Mouse (Mus musculus) neural tube, embryonic 14.5 days (tissue): ENCODE measurements around the gene Morn5. TPM values are rescaled to one million over a fixed set of nuclear protein-coding genes. Genes with fewer than 3 reads are reported as not detected.

Source experiments
- ATAC-seq: fragments of 200-750 bp; cut with Nextera tagmentation; 2 replicates; pipeline ENCODE4 v1.8.0; 2017; ENCODE audit warnings: low read depth, mild to moderate bottlenecking, moderate TSS enrichment, moderate library complexity
- H3K27ac ChIP-seq: fragments of 300-500 bp; sonication (generic); 2 replicates; pipeline ENCODE4 v1.5.1; 2014; ENCODE audit warnings: low read depth, mild to moderate bottlenecking, control low read depth, low read length, moderate library complexity, mixed read lengths
- H3K27me3 ChIP-seq: fragments of 300-500 bp; sonication (generic); 2 replicates; pipeline ENCODE4 v1.6.1; 2014; ENCODE audit warnings: low read length; ENCODE audit not compliant: control insufficient read depth, insufficient read depth
- H3K36me3 ChIP-seq: fragments of 300-500 bp; sonication (generic); 2 replicates; pipeline ENCODE4 v1.6.1; 2014; ENCODE audit warnings: low read length, mixed read lengths; ENCODE audit not compliant: control insufficient read depth, insufficient read depth
- H3K4me1 ChIP-seq: fragments of 300-500 bp; sonication (generic); 2 replicates; pipeline ENCODE4 v1.6.1; 2014; ENCODE audit warnings: low read length; ENCODE audit not compliant: control insufficient read depth, insufficient read depth
- H3K4me2 ChIP-seq: fragments of 300-500 bp; sonication (generic); 2 replicates; pipeline ENCODE4 v1.6.1; 2014; ENCODE audit warnings: mild to moderate bottlenecking, low read depth, low read length, control low read depth
- H3K4me3 ChIP-seq: fragments of 300-500 bp; sonication (generic); 2 replicates; pipeline ENCODE4 v1.5.1; 2014; ENCODE audit warnings: low read depth, low read length, control low read depth, mixed read lengths
- H3K9ac ChIP-seq: fragments of 300-500 bp; sonication (generic); replicated peaks from 2 replicates; pipeline ENCODE4 v1.6.1; 2014; ENCODE audit warnings: low read depth, mild to moderate bottlenecking, control low read depth, low read length, mixed read lengths
- H3K9me3 ChIP-seq: fragments of 300-500 bp; sonication (generic); 2 replicates; pipeline ENCODE4 v1.6.1; 2016; ENCODE audit warnings: low read length; ENCODE audit not compliant: control insufficient read depth
- WGBS: fragments of 180-500 bp; shearing (Covaris S2); extraction: QIAGEN DNeasy Blood & Tissue Kit; methylation state at CpG from one replicate; pipeline ENCODE4 v1.1.7; 2014; 5-methylcytosine and 5-hydroxymethylcytosine counted together
- polyA plus RNA-seq: library from polyadenylated mRNA; unstranded; fragments of >200 nt; fragmentation: Nextera tagmentation; extraction: Ambion mirVana; gene quantifications from 2 replicates; pipeline ENCODE4 v1.2.1, GENCODE M21; 2014

Morn5 gene
- polyA plus RNA-seq, 1 experiment from 2014 or later: 1.3 TPM

DNA sequence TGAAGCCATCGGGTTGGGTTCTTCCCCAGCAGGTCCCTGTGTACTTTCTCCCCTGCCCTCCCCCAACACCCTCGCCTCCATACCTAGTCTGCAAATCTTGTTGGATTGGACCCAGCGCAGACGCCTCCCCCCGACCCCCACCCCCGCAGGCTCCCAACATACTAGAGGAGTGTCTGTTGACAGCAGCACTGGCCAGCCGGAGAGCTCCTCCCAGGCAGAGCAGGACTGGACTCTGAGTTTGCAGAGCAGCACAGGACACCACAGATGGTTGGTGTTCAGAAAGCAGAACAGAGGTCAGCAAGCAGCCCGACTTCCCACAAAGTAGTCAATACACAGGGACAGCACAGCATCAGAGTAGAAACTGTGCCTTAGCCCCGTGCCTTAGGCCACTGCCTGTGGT lies 32.2 kb downstream of the Morn5 start:
- Histone ChIP-seq H3K4me2 (no peak overlapping the region), H3K9me3 (no peaks in the 10 kb centered on the region), H3K9ac (no peak overlapping the region), H3K27ac (no peak overlapping the region), H3K4me1 (peaks cover 6% of the 10 kb centered on the region; the same call in 1 of the 2 replicates), H3K27me3 (no peaks in the 10 kb centered on the region), H3K4me3 (no peak overlapping the region), H3K36me3 (no peaks in the 10 kb centered on the region)
- WGBS: 45% methylated on average over 9 of the region's 9 CpGs
- ATAC-seq: no peak

DNA sequence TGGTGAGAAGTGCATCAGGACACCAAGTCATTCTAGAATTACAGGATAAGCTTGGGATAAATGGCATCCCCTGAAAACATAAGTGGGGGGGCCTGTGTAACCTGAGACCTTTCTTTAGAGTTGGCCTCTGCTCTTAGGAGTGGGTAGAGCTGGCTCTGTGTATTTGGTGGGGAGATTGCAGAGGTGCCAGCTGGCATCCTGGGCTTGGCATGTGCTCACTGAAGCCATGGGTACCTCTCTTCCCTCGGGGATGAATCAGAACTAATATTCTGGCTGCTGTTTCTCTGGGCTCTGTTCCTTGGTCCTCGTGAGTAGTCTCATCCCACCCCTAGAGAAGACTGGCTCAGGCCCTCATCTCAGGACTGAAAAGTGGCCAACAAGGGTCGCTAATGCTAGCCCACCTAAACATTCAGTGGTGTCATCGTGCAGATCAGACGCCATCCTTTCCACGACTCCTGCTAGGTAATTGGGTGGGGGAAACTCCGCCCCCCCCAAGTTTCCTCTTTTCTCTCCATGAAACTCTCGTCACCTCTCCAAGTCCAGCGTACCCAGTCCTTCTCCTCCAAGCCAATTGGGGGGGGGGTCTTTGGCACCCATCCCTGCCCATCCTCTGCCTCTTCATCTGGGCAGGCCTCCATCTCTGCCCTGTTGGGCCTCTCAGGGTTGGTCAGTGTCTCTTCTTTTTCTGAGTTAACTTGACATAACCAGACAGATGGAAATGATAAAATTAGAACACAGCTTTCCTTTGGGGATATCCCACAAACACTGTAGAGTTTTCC lies 33.7 kb downstream of the Morn5 start:
- no peak for ATAC-seq
- Histone ChIP-seq H3K4me3 (no peak overlapping the region), H3K9ac (no peak overlapping the region), H3K36me3 (no peaks in the 10 kb centered on the region), H3K27me3 (0 out of 2 replicates have a peak, but pooled peaks cover 3% of the 10 kb centered on the region), H3K9me3 (no peaks in the 10 kb centered on the region), H3K4me1 (no peaks in the 10 kb centered on the region), H3K27ac (no peak overlapping the region), H3K4me2 (no peak overlapping the region)
- WGBS: 73% methylated on average over 9 of the region's 9 CpGs

DNA sequence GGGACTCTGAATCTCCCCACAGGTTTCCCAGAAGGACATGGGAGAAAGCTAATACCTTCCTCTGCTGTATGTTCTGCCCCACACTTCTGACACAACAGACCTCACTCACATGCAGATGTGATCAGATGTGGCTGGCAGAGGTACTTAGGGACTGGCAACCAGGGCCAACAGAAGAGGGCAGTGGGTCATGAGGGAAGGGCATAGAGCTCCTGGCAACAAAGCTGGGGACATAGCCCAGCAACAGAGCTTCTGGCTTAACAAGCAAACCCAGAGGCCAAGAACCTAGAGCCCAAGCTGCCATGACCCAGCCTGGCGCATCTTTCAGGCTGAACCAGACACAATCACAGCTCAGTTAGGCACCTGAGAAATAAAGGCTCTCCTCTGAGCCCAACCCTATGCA lies 35.8 kb downstream of the Morn5 start:
- Histone ChIP-seq H3K9ac (no peak overlapping the region), H3K27me3 (peaks cover 8% of the 10 kb centered on the region), H3K9me3 (no peaks in the 10 kb centered on the region), H3K36me3 (no peaks in the 10 kb centered on the region), H3K4me3 (no peak overlapping the region), H3K27ac (no peak overlapping the region), H3K4me2 (no peak overlapping the region), H3K4me1 (no peaks in the 10 kb centered on the region)
- ATAC-seq: no peak
- WGBS: 77% methylated on average over 1 of the region's 1 CpGs

DNA sequence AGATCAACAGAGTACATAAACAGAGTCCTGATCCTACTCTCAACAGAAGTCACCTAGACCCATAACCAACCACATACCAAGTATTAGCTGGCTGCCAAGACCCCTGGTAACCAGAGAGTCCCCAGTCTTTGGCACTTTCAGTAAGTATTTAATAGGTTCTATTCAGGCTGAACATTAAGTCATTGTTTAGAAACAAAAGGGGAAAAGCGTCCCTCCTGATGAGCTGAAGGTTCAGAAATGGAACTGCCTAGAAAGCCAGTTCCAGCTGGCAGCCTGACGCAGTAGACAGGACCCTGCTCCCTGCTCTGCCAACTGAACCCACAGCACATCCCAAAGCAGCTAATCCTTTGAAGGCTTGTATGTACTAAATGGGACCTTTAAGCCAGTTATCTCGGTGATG lies 39.9 kb downstream of the Morn5 start:
- no peaks in the 10 kb centered on the region for H3K9me3 ChIP-seq
- H3K36me3 ChIP-seq: no peaks in the 10 kb centered on the region
- H3K4me1 ChIP-seq: peaks cover 6% of the 10 kb centered on the region
- H3K4me3 ChIP-seq: no peak overlapping the region
- no peak overlapping the region for H3K9ac ChIP-seq
- WGBS: 32% methylated on average over 3 of the region's 3 CpGs
- peaks cover 37% of the 10 kb centered on the region for H3K27me3 ChIP-seq
- H3K4me2 ChIP-seq: no peak overlapping the region
- ATAC-seq: no peak
- no peak overlapping the region for H3K27ac ChIP-seq

DNA sequence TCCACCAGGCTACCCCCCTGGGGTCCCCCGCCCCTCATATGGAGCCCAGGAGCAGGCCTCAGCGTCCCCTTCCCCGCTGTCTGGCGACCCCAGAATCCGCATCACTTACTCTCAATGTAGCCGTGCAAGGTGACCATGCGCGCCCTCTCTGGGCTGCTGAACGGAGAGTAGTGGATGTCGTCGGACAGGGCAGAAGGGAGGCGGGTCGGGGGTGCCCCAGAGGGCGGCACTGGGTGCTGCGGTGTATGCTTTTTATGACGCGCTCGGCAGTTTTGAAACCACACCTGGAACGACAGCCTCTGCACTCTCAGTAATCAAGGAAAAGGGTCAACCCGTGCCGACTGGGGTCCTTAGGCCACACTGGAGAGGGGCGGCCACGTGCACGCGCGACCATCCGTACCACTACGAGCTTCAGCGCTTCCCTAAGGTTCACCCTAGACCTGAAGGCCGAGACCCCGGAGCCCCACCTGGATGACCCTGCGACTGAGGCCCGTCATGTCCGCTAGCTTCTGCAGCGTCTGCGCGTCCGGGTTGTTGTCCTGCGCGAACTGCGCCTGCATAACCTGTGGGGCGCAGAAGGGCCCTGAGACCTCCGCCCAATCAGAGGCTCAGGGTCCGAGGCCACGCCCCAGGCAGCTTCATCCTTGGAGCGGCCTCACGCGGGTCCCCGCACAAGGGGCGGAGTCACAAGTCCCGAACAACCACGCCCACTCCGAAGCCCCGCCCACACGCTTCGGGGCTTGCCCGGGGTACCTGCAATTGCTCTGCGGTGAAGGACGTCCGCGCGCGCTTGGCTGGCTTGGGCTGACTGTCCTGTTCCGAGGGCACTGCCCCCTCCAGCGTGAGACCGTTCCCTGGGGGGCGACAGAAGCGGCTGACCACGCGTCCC lies 41.8 kb downstream of the Morn5 start:
- ATAC-seq: peak; percentile 72
- peaks cover 54% of the 10 kb centered on the region for H3K27me3 ChIP-seq
- no peaks in the 10 kb centered on the region for H3K9me3 ChIP-seq
- H3K36me3 ChIP-seq: no peaks in the 10 kb centered on the region
- H3K4me3 ChIP-seq: peak overlapping the region; percentile 29
- WGBS: 1% methylated on average over 70 of the region's 70 CpGs
- H3K4me1 ChIP-seq: peaks cover 6% of the 10 kb centered on the region
- no peak overlapping the region for H3K9ac ChIP-seq
- no peak overlapping the region for H3K27ac ChIP-seq
- peak overlapping the region; percentile 50 for H3K4me2 ChIP-seq

DNA sequence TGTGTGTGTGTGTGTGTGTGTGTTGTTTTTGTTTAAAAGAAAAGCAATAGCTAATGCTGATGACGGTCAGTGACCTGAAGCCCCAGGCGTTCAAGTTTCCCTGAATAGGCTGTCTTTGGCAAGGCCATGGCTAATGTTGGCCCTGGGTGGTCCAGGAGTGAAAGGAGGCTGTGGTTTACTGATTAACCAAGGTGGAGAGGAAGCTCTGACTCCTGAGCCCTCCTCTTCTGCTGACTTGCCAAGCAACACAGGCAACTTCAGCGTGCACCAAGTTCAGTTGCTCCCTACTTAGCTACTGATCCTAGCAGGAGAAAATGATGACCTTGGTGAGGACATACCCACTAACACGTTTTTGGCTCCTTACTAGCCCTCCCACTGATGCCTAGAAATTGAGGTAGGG lies 43.5 kb downstream of the Morn5 start:
- H3K4me3 ChIP-seq: no peak overlapping the region
- no peak overlapping the region for H3K4me2 ChIP-seq
- 6% methylated on average over 4 of the region's 4 CpGs for WGBS
- ATAC-seq: no peak
- H3K27me3 ChIP-seq: peaks cover 65% of the 10 kb centered on the region
- H3K9me3 ChIP-seq: no peaks in the 10 kb centered on the region
- H3K36me3 ChIP-seq: no peaks in the 10 kb centered on the region
- no peak overlapping the region for H3K9ac ChIP-seq
- H3K4me1 ChIP-seq: peaks cover 6% of the 10 kb centered on the region
- no peak overlapping the region for H3K27ac ChIP-seq

DNA sequence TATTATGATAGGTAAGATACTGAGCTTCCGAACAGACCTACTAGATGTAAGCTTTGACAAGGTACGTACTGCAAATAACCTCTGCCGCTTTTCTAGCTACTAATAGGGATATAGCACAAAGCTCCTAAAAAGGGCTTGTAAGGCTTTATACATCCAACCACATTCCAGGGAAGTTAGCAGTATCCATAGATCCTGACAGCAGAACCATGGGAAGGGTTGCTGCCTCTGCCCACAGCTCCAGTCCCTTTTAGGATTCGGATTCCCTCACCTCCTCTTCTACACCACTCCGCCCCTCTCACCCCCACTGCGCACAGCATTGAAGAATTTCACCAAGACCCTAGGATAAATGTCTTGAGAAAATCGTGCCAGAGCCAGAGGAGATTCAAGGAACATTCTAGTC lies 44.0 kb downstream of the Morn5 start:
- whole genome bisulfite sequencing: 16% methylated on average over 7 of the region's 7 CpGs
- no peaks in the 10 kb centered on the region for H3K36me3 ChIP-seq
- no peaks in the 10 kb centered on the region for H3K9me3 ChIP-seq
- no peak overlapping the region for H3K27ac ChIP-seq
- H3K4me2 ChIP-seq: no peak overlapping the region
- H3K27me3 ChIP-seq: peaks cover 70% of the 10 kb centered on the region
- no peak overlapping the region for H3K9ac ChIP-seq
- peaks cover 6% of the 10 kb centered on the region for H3K4me1 ChIP-seq
- no peak overlapping the region for H3K4me3 ChIP-seq
- ATAC-seq: no peak

DNA sequence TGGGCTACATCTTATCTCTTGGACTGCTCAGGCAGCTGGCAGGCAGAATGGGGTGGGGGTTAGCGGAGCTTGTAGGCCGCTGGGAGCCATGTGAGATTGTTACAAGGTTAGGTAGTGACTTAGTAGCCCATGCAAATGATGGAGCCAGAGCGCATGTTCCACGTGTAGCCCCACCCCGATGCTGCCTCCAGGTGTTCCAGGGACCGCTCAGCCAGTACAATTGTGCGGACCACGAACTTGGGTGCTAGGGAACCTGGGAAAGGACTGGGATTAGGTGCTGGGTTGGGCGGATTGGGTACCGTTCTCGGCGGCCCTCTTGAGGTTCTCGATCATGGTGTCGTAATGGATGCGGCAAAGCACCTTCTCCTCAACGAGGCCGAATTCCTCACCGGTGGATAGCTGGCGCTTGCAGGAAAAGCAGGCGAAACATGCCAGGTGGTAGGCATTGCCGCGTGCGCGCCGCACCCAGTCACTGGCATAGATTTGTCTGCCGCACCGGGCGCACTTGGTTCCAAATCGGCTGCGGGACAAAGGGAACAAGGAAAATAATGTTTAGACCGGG lies 44.7 kb downstream of the Morn5 start:
- no peak for ATAC-seq
- Histone ChIP-seq H3K4me2 (no peak overlapping the region), H3K27ac (no peak overlapping the region), H3K9me3 (no peaks in the 10 kb centered on the region), H3K9ac (no peak overlapping the region), H3K27me3 (peaks cover 77% of the 10 kb centered on the region), H3K4me1 (peaks cover 6% of the 10 kb centered on the region), H3K36me3 (no peaks in the 10 kb centered on the region), H3K4me3 (no peak overlapping the region)
- 3% methylated on average over 31 of the region's 31 CpGs for WGBS
